Mouse (Mus musculus): ENCODE data around the gene Napb.

The Napb gene

GRCm38 (mm10) chr2:148687971-148688370 is 44.3 kb downstream of the Napb start:
- no peak for DNase-seq (ENCODE audit: low read depth, low spot score)

- no peak for DNase-seq (ENCODE audit: low read depth, low spot score)
Measured at GRCm38 (mm10) chr2:148686862-148687261, 45.4 kb downstream of the Napb start.

- DNase-seq (ENCODE audit: low read depth, low spot score) = no peak
Measured at GRCm38 (mm10) chr2:148685709-148686108, 46.6 kb downstream of the Napb start.

GRCm38 (mm10) chr2:148684972-148685371 is 47.3 kb downstream of the Napb start:
- DNase-seq (ENCODE audit: low read depth, low spot score) = no peak

GRCm38 (mm10) chr2:148683031-148683430 is 49.2 kb downstream of the Napb start:
- no peak for DNase-seq (ENCODE audit: low read depth, low spot score)

GRCm38 (mm10) chr2:148681461-148681891 is 50.8 kb downstream of the Napb start:
- peak; percentile 81 for DNase-seq (ENCODE audit: low read depth, low spot score)

- DNase-seq (ENCODE audit: low read depth, low spot score) = peak; percentile 99
Measured at GRCm38 (mm10) chr2:148680775-148681291, 51.4 kb downstream of the Napb start, which contains the start of gene Gzf1. TSS of gene Gzf1 (plus strand) at chr2:148681023.

GRCm38 (mm10) chr2:148679346-148679745 is 52.9 kb downstream of the Napb start:
- DNase-seq (ENCODE audit: low read depth, low spot score) = peak; percentile 92

GRCm38 (mm10) chr2:148677801-148678200 is 54.5 kb downstream of the Napb start:
- peak; percentile 96 for DNase-seq (ENCODE audit: low read depth, low spot score)

GRCm38 (mm10) chr2:148672199-148673096 is 59.8 kb downstream of the Napb start, which contains the start of gene Nxt1:
TSS of gene Nxt1 (plus strand) at chr2:148672601.
- peak; percentile 98 for DNase-seq (ENCODE audit: low read depth, low spot score)

GRCm38 (mm10) chr2:148663458-148663857 is 68.8 kb downstream of the Napb start:
- no peak for DNase-seq (ENCODE audit: low read depth, low spot score)

GRCm38 (mm10) chr2:148654961-148655360 is 77.3 kb downstream of the Napb start:
- peak; percentile 63 for DNase-seq (ENCODE audit: low read depth, low spot score)

GRCm38 (mm10) chr2:148650587-148651357 is 81.5 kb downstream of the Napb start:
- DNase-seq (ENCODE audit: low read depth, low spot score) = no peak

GRCm38 (mm10) chr2:148644421-148645000 is 87.8 kb downstream of the Napb start:
- no peak for DNase-seq (ENCODE audit: low read depth, low spot score)
